Mouse (Mus musculus) CH12.LX (cell line): ENCODE data around the gene Grk4. TPM values are rescaled to one million over a fixed set of nuclear protein-coding genes. Genes with fewer than 3 reads are reported as not detected.

Experiments used
- DNase-seq: peaks from one replicate; pipeline ENCODE4 v3.0.0-alpha.2; 2013; ENCODE audit errors: extremely low read depth
- H3K27ac ChIP-seq: 2 replicates; pipeline ENCODE4 v1.5.1; 2012; ENCODE audit warnings: low read depth, mild to moderate bottlenecking, control low read depth, moderate library complexity; ENCODE audit not compliant: insufficient read depth
- H3K27me3 ChIP-seq: replicated peaks from 2 replicates; pipeline ENCODE3; 2012; ENCODE audit warnings: inconsistent platforms
- H3K36me3 ChIP-seq, 2 experiments: replicated peaks in 1 of 2; 2 replicates each; pipeline versions ENCODE3 to v1.6.1; 2012; ENCODE audit warnings: inconsistent platforms in 1 of 2, low read length in 1 of 2, mild to moderate bottlenecking in 1 of 2, mixed read lengths in 1 of 2, moderate library complexity in 1 of 2; ENCODE audit not compliant: control insufficient read depth in 1 of 2, insufficient read depth in 1 of 2
- H3K4me1 ChIP-seq, 2 experiments: 2 replicates each; pipeline ENCODE4 v1.6.1; 2012; ENCODE audit warnings: inconsistent platforms in 1 of 2, moderate library complexity in 1 of 2; ENCODE audit not compliant: insufficient read depth in 2 of 2, control insufficient read depth in 1 of 2
- H3K4me2 ChIP-seq: 2 replicates; pipeline ENCODE4 v1.6.1; 2012; ENCODE audit warnings: low read depth, mild to moderate bottlenecking, control low read depth; ENCODE audit not compliant: poor library complexity, insufficient read depth, severe bottlenecking
- H3K4me3 ChIP-seq, 3 experiments: fragments of 150-350 bp in 1 of 3; sonication (generic) in 1 of 3; replicated peaks in 1 of 3; 2 replicates each; pipeline versions ENCODE3 to v1.5.1; 2011 to 2012; ENCODE audit warnings: low read depth in 2 of 3, low read length in 2 of 3, mild to moderate bottlenecking in 2 of 3, moderate library complexity in 2 of 3, control low read depth in 1 of 3, improper control_type of control experiment in 1 of 3, inconsistent platforms in 1 of 3, mixed read lengths in 1 of 3; ENCODE audit not compliant: poor library complexity in 1 of 3
- H3K79me2 ChIP-seq: replicated peaks from 2 replicates; pipeline ENCODE4 v1.6.1; 2012; ENCODE audit warnings: mild to moderate bottlenecking, moderate library complexity; ENCODE audit not compliant: control insufficient read depth, poor library complexity, insufficient read depth, severe bottlenecking; ENCODE audit errors: extremely low read depth
- H3K9ac ChIP-seq: 2 replicates; pipeline ENCODE4 v1.6.1; 2012; ENCODE audit warnings: low read depth, mild to moderate bottlenecking, control low read depth, moderate library complexity; ENCODE audit not compliant: insufficient read depth
- H3K9me3 ChIP-seq: replicated peaks from 2 replicates; pipeline ENCODE3; 2012; ENCODE audit warnings: low read length, inconsistent platforms, mixed read lengths
- CHD2 ChIP-seq: IDR thresholded peaks from 2 replicates; pipeline ENCODE4 v1.6.1; 2011; ENCODE audit warnings: low read length, improper control_type of control experiment
- JUND ChIP-seq: conservative IDR thresholded peaks from 2 replicates; pipeline ENCODE4 v1.6.1; 2011; ENCODE audit warnings: low read depth, low read length, improper control_type of control experiment
- MAZ ChIP-seq: IDR thresholded peaks from 2 replicates; pipeline ENCODE4 v1.6.1; 2012; ENCODE audit warnings: low read depth, mild to moderate bottlenecking, inconsistent platforms, low read length, improper control_type of control experiment, moderate library complexity
- dilution Hi-C: fragments of 300-500 bp; cut with MboI; formaldehyde crosslinking; loops from 2 replicates; pipeline ENCODE4 v1.14.3; 2020; ENCODE audit warnings: low sequenced_read_pairs; ENCODE audit not compliant: extremely low pct_unique_long_range_greater_than_20kb, extremely low pct_ligation_motif_present
- in situ Hi-C: fragments of 300-500 bp; cut with MboI; formaldehyde crosslinking; loops from 3 replicates; pipeline ENCODE4 v1.14.3; 2019; ENCODE audit warnings: low sequenced_read_pairs, low pct_ligation_motif_present, low pct_unique_long_range_greater_than_20kb, mixed read lengths
- polyA plus RNA-seq: library from polyadenylated mRNA; unstranded; fragments of >175 nt; gene quantifications from 2 replicates; pipeline ENCODE4 v1.2.1, GENCODE M21; 2012; ENCODE audit warnings: low read depth; ENCODE audit not compliant: insufficient read length
- total RNA-seq, 2 experiments: library from RNA; depleted of rRNA; stranded (reverse); fragments of 300-350 nt in 1 of 2; fragments of >200 nt in 1 of 2; gene quantifications; 2 replicates each; pipeline ENCODE4 v1.2.3; 2012 to 2014

The Grk4 gene
- total and polyA plus RNA-seq, 3 experiments: 0.56 to 0.81 (median 0.76) TPM

DNA sequence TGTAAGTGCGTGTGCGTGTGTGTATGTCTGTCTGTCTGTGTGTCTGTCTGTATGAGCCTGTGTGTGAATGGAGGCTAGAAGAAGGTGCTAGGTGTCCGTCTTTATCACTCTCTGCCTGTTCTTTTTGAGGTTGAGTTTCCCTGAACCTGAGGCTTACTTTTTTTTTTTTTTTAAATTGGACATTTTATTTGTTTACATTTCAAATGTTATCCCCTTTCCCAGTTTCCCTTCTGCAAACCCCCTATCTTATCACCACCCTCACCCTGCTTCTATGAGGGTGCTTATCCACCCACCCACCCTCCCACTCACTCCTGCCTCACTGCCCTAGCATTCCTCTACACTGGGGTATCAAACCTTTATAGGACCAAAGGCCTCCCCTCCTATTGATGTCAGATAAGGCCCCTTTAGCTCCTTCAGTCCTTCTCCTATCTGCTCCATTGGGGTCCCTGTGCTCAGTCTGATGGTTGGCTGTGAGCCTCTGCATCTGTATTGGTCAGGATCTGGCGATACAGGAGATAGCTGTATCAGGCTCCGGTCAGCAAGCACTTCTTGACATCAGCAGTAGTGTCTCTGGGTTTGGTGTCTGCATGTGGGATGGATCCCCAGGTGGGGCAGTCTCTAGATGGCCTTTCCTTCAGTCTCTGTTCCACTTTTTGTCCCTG lies 140.2 kb downstream of the Grk4 start:
- TF ChIP-seq JUND: no peak
- no peak for TF ChIP-seq CHD2
- TF ChIP-seq MAZ: no peak
- peaks cover 0 to 8% of the 10 kb centered on the region in 2 experiments; a peak in 2 of 4 replicates for H3K4me1 ChIP-seq
- in situ Hi-C loops: no loop called here
- no peak overlapping the region for H3K4me3 ChIP-seq
- no peaks in the 10 kb centered on the region for H3K79me2 ChIP-seq
- no peaks in the 10 kb centered on the region for H3K9me3 ChIP-seq
- no peak overlapping the region for H3K9ac ChIP-seq
- no peak for DNase-seq
- H3K4me2 ChIP-seq: no peak overlapping the region
- H3K36me3 ChIP-seq: peaks cover 41 to 80% of the 10 kb centered on the region in 2 experiments
- H3K27me3 ChIP-seq: no peaks in the 10 kb centered on the region
- H3K27ac ChIP-seq: no peak overlapping the region
- dilution Hi-C loops: no loop called here

Other genes starting within 250 kb of the Grk4 start
- 21.9 and 23.4 TPM in 2 replicates for gene Tnip2, start 146.4 kb upstream of the Grk4 start, total RNA-seq (2012; rRNA removed)
- gene Tnip2, start 146.4 kb upstream of the Grk4 start, total RNA-seq (2014; rRNA removed): 16.0 and 17.7 TPM in 2 replicates
- gene Tnip2, start 146.4 kb upstream of the Grk4 start, polyA plus RNA-seq: 26.8 and 30.6 TPM in 2 replicates
- gene Sh3bp2, start 134.5 kb upstream of the Grk4 start, total RNA-seq (2012; rRNA removed): 5.9 and 7.3 TPM in 2 replicates
- 5.8 and 6.5 TPM in 2 replicates for gene Sh3bp2, start 134.5 kb upstream of the Grk4 start, total RNA-seq (2014; rRNA removed)
- 10.5 and 11.0 TPM in 2 replicates for gene Sh3bp2, start 134.5 kb upstream of the Grk4 start, polyA plus RNA-seq
- 32.1 and 45.0 TPM in 2 replicates for gene Add1, start 86.7 kb upstream of the Grk4 start, total RNA-seq (2012; rRNA removed)
- 28.0 and 28.1 TPM in 2 replicates for gene Add1, start 86.7 kb upstream of the Grk4 start, total RNA-seq (2014; rRNA removed)
- gene Add1, start 86.7 kb upstream of the Grk4 start, polyA plus RNA-seq: 46.0 and 48.7 TPM in 2 replicates
- gene Mfsd10, start 23.2 kb upstream of the Grk4 start, total RNA-seq (2012; rRNA removed): 67.0 and 67.5 TPM in 2 replicates
- 40.4 and 42.1 TPM in 2 replicates for gene Mfsd10, start 23.2 kb upstream of the Grk4 start, total RNA-seq (2014; rRNA removed)
- gene Mfsd10, start 23.2 kb upstream of the Grk4 start, polyA plus RNA-seq: 78.6 and 92.6 TPM in 2 replicates
- gene Nop14, start 231 bp upstream of the Grk4 start, total RNA-seq (2012; rRNA removed): 46.1 and 51.0 TPM in 2 replicates
- 35.5 and 36.6 TPM in 2 replicates for gene Nop14, start 231 bp upstream of the Grk4 start, total RNA-seq (2014; rRNA removed)
- 101 and 109 TPM in 2 replicates for gene Nop14, start 231 bp upstream of the Grk4 start, polyA plus RNA-seq
- 18.1 and 18.7 TPM in 2 replicates for gene Htt, start 101.4 kb downstream of the Grk4 start, total RNA-seq (2012; rRNA removed)
- gene Htt, start 101.4 kb downstream of the Grk4 start, total RNA-seq (2014; rRNA removed): 10.2 TPM in 2 replicates
- 14.8 and 18.1 TPM in 2 replicates for gene Htt, start 101.4 kb downstream of the Grk4 start, polyA plus RNA-seq
- 0.38 and 0.71 TPM in 2 replicates for gene Msantd1, start 247.6 kb downstream of the Grk4 start, total RNA-seq (2012; rRNA removed)
- 0.36 and 0.99 TPM in 2 replicates for gene Msantd1, start 247.6 kb downstream of the Grk4 start, total RNA-seq (2014; rRNA removed)
- gene Msantd1, start 247.6 kb downstream of the Grk4 start, polyA plus RNA-seq: 0.64 and 1.1 TPM in 2 replicates